In the genomic region with DNA sequence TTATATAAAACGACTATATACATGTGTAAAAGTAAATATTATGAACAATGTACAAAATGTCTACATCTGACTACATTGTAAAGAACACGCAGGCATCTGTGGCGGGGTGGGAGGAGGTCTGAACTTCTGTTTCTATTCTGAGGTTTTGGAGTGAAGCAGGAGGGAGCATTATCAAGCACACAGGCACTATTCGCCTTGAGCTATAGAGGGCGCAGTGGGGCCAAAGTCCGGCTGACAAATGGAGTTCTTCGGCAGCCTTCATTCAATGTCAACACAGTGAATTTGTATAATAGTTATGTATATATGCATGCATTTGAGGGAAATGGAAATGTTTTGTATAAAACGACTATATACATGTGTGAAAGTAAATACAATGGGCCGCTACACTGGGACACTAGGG, we compare ENCODE assay signal across 7 mouse cellular contexts. TPM values are rescaled to one million over a fixed set of nuclear protein-coding genes. Genes with fewer than 3 reads are reported as not detected.
DNase-seq lines count a peak whose midpoint lies in the region; ATAC-seq and TF ChIP-seq lines count a peak whose summit lies in the region.

No protein-coding gene starts in this region.

- ATAC-seq in heart, embryonic 11.5 days (replicated peaks; ENCODE audit: insufficient number of reproducible peaks, low FRiP score, low TSS enrichment): 0 out of 2 replicates have a peak, but pooled peaks have one; percentile 31
- no peak for ATAC-seq in kidney, embryonic 14.5 days (ENCODE audit: low FRiP score, low TSS enrichment)
- no peak for ATAC-seq in lung, embryonic 15.5 days (ENCODE audit: borderline replicate concordance, extremely low read depth, low FRiP score, low TSS enrichment)

- peak overlapping the region; percentile 47; the same call in 1 of the 2 replicates for H3K4me2 ChIP-seq in CH12.LX (ENCODE audit: insufficient read depth, low read depth, poor library complexity, severe bottlenecking)
- peak overlapping the region; percentile 72 for H3K4me2 ChIP-seq in heart, embryonic 11.5 days
- H3K4me2 ChIP-seq in kidney, embryonic 14.5 days (replicated peaks; ENCODE audit: low read depth, low read length): peak overlapping the region; percentile 48
- peak overlapping the region; percentile 54 for H3K4me2 ChIP-seq in lung, embryonic 15.5 days

- TF ChIP-seq POLR2A in CH12.LX (IDR thresholded peaks at IDR 0.05; ENCODE audit: low read depth, low read length): no peak

- dilution Hi-C loops in CH12.LX (cut with MboI; ENCODE audit: extremely low pct_ligation_motif_present, extremely low pct_unique_long_range_greater_than_20kb, low sequenced_read_pairs): no loop called here

- no peak overlapping the region for H3K9ac ChIP-seq in CH12.LX (ENCODE audit: insufficient read depth, low read depth)
- peak overlapping the region; percentile 60 for H3K9ac ChIP-seq in heart, embryonic 11.5 days (ENCODE audit: low read depth, low read length)
- H3K9ac ChIP-seq in kidney, embryonic 14.5 days (ENCODE audit: low read depth, low read length): no peak overlapping the region; the same call in 1 of the 2 replicates
- no peak overlapping the region for H3K9ac ChIP-seq in lung, embryonic 15.5 days

- TF ChIP-seq EP300 in CH12.LX (IDR thresholded peaks at IDR 0.05; ENCODE audit: low read length): no peak

- no peaks in the 10 kb centered on the region for H3K9me3 ChIP-seq in CH12.LX (replicated peaks; ENCODE audit: low read length)
- no peaks in the 10 kb centered on the region for H3K9me3 ChIP-seq in heart, embryonic 11.5 days (replicated peaks; ENCODE audit: control insufficient read depth, low read length)
- H3K9me3 ChIP-seq in kidney, embryonic 14.5 days (ENCODE audit: control insufficient read depth, low read length): no peaks in the 10 kb centered on the region
- H3K9me3 ChIP-seq in lung, embryonic 15.5 days: no peaks in the 10 kb centered on the region

- no peaks in the 10 kb centered on the region for H3K79me2 ChIP-seq in CH12.LX (replicated peaks; ENCODE audit: control insufficient read depth, extremely low read depth, insufficient read depth, poor library complexity, severe bottlenecking)

- H3K27me3 ChIP-seq in CH12.LX (replicated peaks): peaks cover 56% of the 10 kb centered on the region
- no peaks in the 10 kb centered on the region for H3K27me3 ChIP-seq in heart, embryonic 11.5 days (ENCODE audit: control insufficient read depth, insufficient read depth, low read length)
- H3K27me3 ChIP-seq in kidney, embryonic 14.5 days (ENCODE audit: control insufficient read depth, insufficient read depth, low read length): no peaks in the 10 kb centered on the region
- 0 out of 2 replicates have a peak, but pooled peaks cover 6% of the 10 kb centered on the region for H3K27me3 ChIP-seq in lung, embryonic 15.5 days

- 7% methylated on average over 9 of the region's 9 CpGs for WGBS in heart, embryonic 11.5 days (ENCODE audit: insufficient replicate concordance)
- 10% methylated on average over 9 of the region's 9 CpGs for WGBS in kidney, embryonic 14.5 days
- 8% methylated on average over 9 of the region's 9 CpGs for WGBS in lung, embryonic 15.5 days

- DNase-seq in CH12.LX (ENCODE audit: extremely low read depth) (peak; percentile 64), R1 (ENCODE audit: low read depth, low spot score) (peak; percentile 73)
- peak; percentile 73 for DNase-seq in embryo, embryonic 9.5 days (ENCODE audit: extremely low spot score)
- DNase-seq in retina, embryonic 14.5 days (ENCODE audit: low spot score): peak; percentile 73

- no peak overlapping the region for H3K27ac ChIP-seq in CH12.LX (ENCODE audit: insufficient read depth, low read depth)
- H3K27ac ChIP-seq in heart, embryonic 11.5 days (ENCODE audit: low read depth, low read length): no peak overlapping the region
- no peak overlapping the region for H3K27ac ChIP-seq in kidney, embryonic 14.5 days (ENCODE audit: low read depth, low read length)
- H3K27ac ChIP-seq in lung, embryonic 15.5 days: no peak overlapping the region

- TF ChIP-seq CTCF in CH12.LX (conservative IDR thresholded peaks at IDR 0.05 in 1 of 2, IDR thresholded peaks at IDR 0.05 in 1 of 2; ENCODE audit: low read depth in 2 of 2, low read length in 2 of 2): peak; percentile 50 to 76; a peak in 3 of 4 replicates

- H3K36me3 ChIP-seq in CH12.LX (replicated peaks in 1 of 2; ENCODE audit: control insufficient read depth in 1 of 2, insufficient read depth in 1 of 2, low read length in 1 of 2): no peaks in the 10 kb centered on the region
- no peaks in the 10 kb centered on the region for H3K36me3 ChIP-seq in heart, embryonic 11.5 days (ENCODE audit: control insufficient read depth, insufficient read depth, low read length)
- no peaks in the 10 kb centered on the region for H3K36me3 ChIP-seq in kidney, embryonic 14.5 days (ENCODE audit: control insufficient read depth, insufficient read depth, low read length)
- no peaks in the 10 kb centered on the region for H3K36me3 ChIP-seq in lung, embryonic 15.5 days

- TF ChIP-seq RAD21 in CH12.LX (IDR thresholded peaks at IDR 0.05; ENCODE audit: low read depth, low read length): peak; percentile 46

- in situ Hi-C loops in CH12.LX (cut with MboI; ENCODE audit: low pct_ligation_motif_present, low pct_unique_long_range_greater_than_20kb, low sequenced_read_pairs): no loop called here

- peak overlapping the region in 1 of 3 experiments; percentile 42 for H3K4me3 ChIP-seq in CH12.LX (replicated peaks in 1 of 3; ENCODE audit: low read depth in 2 of 3, low read length in 2 of 3, poor library complexity in 1 of 3)
- peak overlapping the region; percentile 38 for H3K4me3 ChIP-seq in heart, embryonic 11.5 days (ENCODE audit: low read depth, low read length)
- peak overlapping the region; percentile 31 for H3K4me3 ChIP-seq in kidney, embryonic 14.5 days (ENCODE audit: low read length)
- peak overlapping the region; percentile 25 for H3K4me3 ChIP-seq in lung, embryonic 15.5 days

- peaks cover 11 to 12% of the 10 kb centered on the region in 2 experiments for H3K4me1 ChIP-seq in CH12.LX (ENCODE audit: control insufficient read depth in 1 of 2, insufficient read depth in 2 of 2)
- H3K4me1 ChIP-seq in heart, embryonic 11.5 days (ENCODE audit: control insufficient read depth, insufficient read depth, low read length): peaks cover 16% of the 10 kb centered on the region
- no peaks in the 10 kb centered on the region for H3K4me1 ChIP-seq in kidney, embryonic 14.5 days (ENCODE audit: control insufficient read depth, insufficient read depth, low read length)
- H3K4me1 ChIP-seq in lung, embryonic 15.5 days: peaks cover 4% of the 10 kb centered on the region; the same call in 1 of the 2 replicates

TF ChIP-seq in CH12.LX, 34 proteins besides CTCF, POLR2A, EP300 and RAD21:
- TF ChIP-seq IRF4 (IDR thresholded peaks at IDR 0.05; ENCODE audit: low read depth, low read length) (0 out of 2 replicates have a peak, but pooled peaks have one; percentile 11), MEF2A (IDR thresholded peaks at IDR 0.05; ENCODE audit: borderline replicate concordance, low read depth, low read length) (no peak), SMC3 (IDR thresholded peaks at IDR 0.05; ENCODE audit: low read depth, low read length) (peak; percentile 36)

RNA-seq across cellular contexts. Expression of a gene that starts 26.1 kb away (rescaled TPM):
- total RNA-seq in CH12.LX (2012; rRNA removed): 4.2 and 4.6 TPM in 2 replicates
- 3.3 and 4.1 TPM in 2 replicates for total RNA-seq in CH12.LX (2014; rRNA removed)
- 10.2 and 11.4 TPM in 2 replicates for polyA plus RNA-seq in CH12.LX (2012; ENCODE audit: insufficient read length, low read depth)
- 24.9 and 30.0 TPM in 2 replicates for polyA plus RNA-seq in heart, embryonic 11.5 days (2014; fragmentation: Nextera tagmentation; extraction: Ambion mirVana)
- polyA plus RNA-seq in kidney, embryonic 14.5 days (2014; fragmentation: Nextera tagmentation; extraction: Ambion mirVana): 19.1 and 24.2 TPM in 2 replicates
- polyA plus RNA-seq in lung, embryonic 15.5 days (2015; fragmentation: Nextera tagmentation; extraction: Ambion mirVana): 21.0 and 23.3 TPM in 2 replicates

RNA-seq across cellular contexts. Expression of a gene that starts 57.3 kb away (rescaled TPM):
- total RNA-seq in CH12.LX (2012; rRNA removed) (not detected in 2 replicates), CH12.LX (2014; rRNA removed) (not detected in 2 replicates)
- not detected in 2 replicates for polyA plus RNA-seq in CH12.LX (2012; ENCODE audit: insufficient read length, low read depth)
- 0.19 TPM in 1 of 2 replicates, not detected in the other for polyA plus RNA-seq in heart, embryonic 11.5 days (2014; fragmentation: Nextera tagmentation; extraction: Ambion mirVana)
- not detected in 2 replicates for polyA plus RNA-seq in kidney, embryonic 14.5 days (2014; fragmentation: Nextera tagmentation; extraction: Ambion mirVana)
- polyA plus RNA-seq in lung, embryonic 15.5 days (2015; fragmentation: Nextera tagmentation; extraction: Ambion mirVana): not detected in 2 replicates
